8 mouse cellular contexts compared by ENCODE assay signal in the genomic region with DNA sequence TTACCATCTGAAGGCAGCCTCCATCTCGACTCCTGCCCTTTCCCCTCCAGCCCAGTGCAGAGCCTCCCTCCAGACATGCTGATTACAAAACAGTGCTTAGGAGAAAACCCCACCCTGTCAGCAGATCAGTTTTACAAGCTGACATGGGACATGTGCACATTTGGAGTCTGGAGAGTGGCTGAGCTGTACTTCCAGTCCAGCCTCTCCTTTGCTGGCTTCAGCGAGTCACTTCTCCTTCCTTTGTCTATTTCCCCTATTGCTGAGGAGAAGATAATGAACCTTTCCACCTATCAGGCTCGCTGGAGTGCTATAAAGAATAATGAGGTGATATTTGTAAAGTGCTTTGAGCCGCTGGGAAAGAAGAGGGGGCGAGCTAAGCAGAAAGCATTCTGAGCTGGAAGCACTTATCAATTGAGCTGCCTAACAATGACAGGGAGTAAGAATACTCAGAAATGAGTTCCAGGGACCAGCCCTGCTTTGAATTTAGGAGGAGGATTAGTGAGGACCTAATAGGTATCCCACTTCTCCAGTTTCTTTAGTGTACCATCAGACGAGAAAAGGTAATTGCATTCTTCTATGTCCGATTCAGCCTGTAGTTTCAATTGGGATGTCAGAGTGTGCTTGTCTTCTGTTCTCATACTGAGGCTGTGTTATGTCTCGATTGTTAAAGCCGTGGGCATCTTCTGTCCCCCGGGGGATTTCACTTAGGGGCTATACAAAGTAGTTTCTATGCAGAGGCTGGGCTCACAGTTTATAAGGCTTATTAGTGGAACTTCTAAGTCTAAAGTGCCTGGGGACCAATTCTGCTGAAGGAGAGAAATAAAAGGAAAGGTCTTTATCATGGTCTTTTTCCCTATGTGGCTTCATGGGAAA.
DNase-seq lines count a peak whose midpoint lies in the region; ATAC-seq and TF ChIP-seq lines count a peak whose summit lies in the region.

No protein-coding gene starts in this region.

- peak overlapping the region; percentile 23; the same call in 1 of the 2 replicates for H3K4me3 ChIP-seq in layer of hippocampus, adult 2 months
- H3K4me3 ChIP-seq in embryonic facial prominence, embryonic 14.5 days (ENCODE audit: low read depth, low read length), result no peak overlapping the region
- H3K4me3 ChIP-seq in liver, embryonic 15.5 days (replicated peaks), result no peak overlapping the region

- H3K27me3 ChIP-seq in embryonic facial prominence, embryonic 14.5 days (replicated peaks; ENCODE audit: control insufficient read depth, insufficient read depth, low read length), result no peaks in the 10 kb centered on the region
- no peaks in the 10 kb centered on the region for H3K27me3 ChIP-seq in liver, embryonic 15.5 days

- intact Hi-C loops in heart, postnatal 14 days (cut with DNase I), result loop anchor here (5.0 kb wide), 1 partner anchor 53 kb away; no protein-coding TSS in a partner anchor

- no peak for TF ChIP-seq CTCF in layer of hippocampus, adult 2 months (conservative IDR thresholded peaks at IDR 0.05)

- H3K9ac ChIP-seq in embryonic facial prominence, embryonic 14.5 days (ENCODE audit: low read depth, low read length), result peak overlapping the region; percentile 7; the same call in 1 of the 2 replicates
- no peak overlapping the region for H3K9ac ChIP-seq in liver, embryonic 15.5 days

- H3K4me1 ChIP-seq in embryonic facial prominence, embryonic 14.5 days (ENCODE audit: control insufficient read depth, insufficient read depth, low read length), result peaks cover 62% of the 10 kb centered on the region
- H3K4me1 ChIP-seq in liver, embryonic 15.5 days (replicated peaks), result peaks cover 8% of the 10 kb centered on the region

- no peak for DNase-seq in layer of hippocampus, adult 2 months (ENCODE audit: low spot score in 2 of 2)
- DNase-seq in layer of hippocampus, adult 8-10 months (ENCODE audit: low spot score in 2 of 2), result no peak
- peak; percentile 69 for DNase-seq in embryonic facial prominence, embryonic 14.5 days (ENCODE audit: low spot score)
- peak; percentile 57 to 58 for DNase-seq in heart, postnatal 14 days
- no peak for DNase-seq in frontal cortex, postnatal 36 days (ENCODE audit: low spot score in 2 of 2)

- peak; percentile 79 for ATAC-seq in embryonic facial prominence, embryonic 14.5 days (ENCODE audit: low read depth)
- peak; percentile 49 for ATAC-seq in liver, embryonic 15.5 days (ENCODE audit: insufficient read depth)
- peak; percentile 89 for ATAC-seq in monocyte, adult 5-6 weeks (replicated peaks; ENCODE audit: insufficient number of reproducible peaks, low FRiP score, low TSS enrichment, poor library complexity, severe bottlenecking)
- no peak for ATAC-seq in erythroblast, adult 5-6 weeks (replicated peaks; ENCODE audit: low FRiP score, poor library complexity, severe bottlenecking)

- H3K4me2 ChIP-seq in embryonic facial prominence, embryonic 14.5 days (ENCODE audit: low read depth, low read length), result no peak overlapping the region
- H3K4me2 ChIP-seq in liver, embryonic 15.5 days, result no peak overlapping the region

- peak overlapping the region; percentile 59 for H3K27ac ChIP-seq in layer of hippocampus, adult 2 months
- peak overlapping the region; percentile 70 for H3K27ac ChIP-seq in embryonic facial prominence, embryonic 14.5 days (replicated peaks; ENCODE audit: low read depth, low read length)
- no peak overlapping the region for H3K27ac ChIP-seq in liver, embryonic 15.5 days (replicated peaks)

- H3K9me3 ChIP-seq in embryonic facial prominence, embryonic 14.5 days (ENCODE audit: control insufficient read depth, low read length), result no peaks in the 10 kb centered on the region
- H3K9me3 ChIP-seq in liver, embryonic 15.5 days (replicated peaks), result no peaks in the 10 kb centered on the region

- WGBS in embryonic facial prominence, embryonic 14.5 days, result 19% methylated on average over 10 of the region's 10 CpGs
- WGBS in liver, embryonic 15.5 days (ENCODE audit: insufficient replicate concordance), result 45% methylated on average over 10 of the region's 10 CpGs

- no peaks in the 10 kb centered on the region for H3K36me3 ChIP-seq in embryonic facial prominence, embryonic 14.5 days (ENCODE audit: control insufficient read depth, insufficient read depth, low read length)
- H3K36me3 ChIP-seq in liver, embryonic 15.5 days (replicated peaks), result no peaks in the 10 kb centered on the region

Comparison
In these comparisons a context has a peak if more than half of its experiments do, and no peak if none do; other contexts are left out.
1. DNase-seq: peak in embryonic facial prominence, embryonic 14.5 days (single experiment) and heart, postnatal 14 days (2 of 2); none in layer of hippocampus, adult 2 months (0 of 2), layer of hippocampus, adult 8-10 months (0 of 2) and frontal cortex, postnatal 36 days (0 of 2).